Mouse (Mus musculus) Patski (cell line): ENCODE results near the gene Ctbp1. TPM values are rescaled to one million over a fixed set of nuclear protein-coding genes. Genes with fewer than 3 reads are reported as not detected.

Experiments
- ATAC-seq: fragments of 100-300 bp; one replicate; pipeline ENCODE4 v1.8.0; 2021
- CTCF ChIA-PET: fragments of 350-600 bp; sonication (Branson Sonifier 250); formaldehyde crosslinking; loops from one replicate; lab custom pipeline; 2022; ENCODE audit warnings: inconsistent platforms; lab: Charles Lee
- POLR2A ChIA-PET: fragments of 350-600 bp; sonication (Branson Sonifier 250); formaldehyde crosslinking; loops from one replicate; lab custom pipeline; 2022; ENCODE audit warnings: antibody characterized with exemption, inconsistent platforms; lab: Charles Lee
- DNase-seq: peaks from one replicate; pipeline ENCODE4 v3.0.0-alpha.2; 2011; ENCODE audit warnings: low read depth, low spot score
- H3K27me3 ChIP-seq: fragments of 371-371 bp; one replicate; pipeline ENCODE4 v1.5.1; 2021
- CTCF ChIP-seq: fragments of 100-300 bp; IDR thresholded peaks from one replicate; pipeline ENCODE4 v1.5.1; 2021
- in situ Hi-C: fragments of 300-500 bp; cut with MboI; formaldehyde crosslinking; loops from 3 replicates; pipeline ENCODE4 v1.11.1; 2018; ENCODE audit warnings: low pct_unique_long_range_greater_than_20kb, mixed read lengths
- polyA plus RNA-seq: library from polyadenylated mRNA; unstranded; gene quantifications from one replicate; pipeline ENCODE4 v1.2.3, GENCODE M21; 2021

Gene Ctbp1
- polyA plus RNA-seq, 1 experiment from 2014 or later, result 212 TPM

DNA sequence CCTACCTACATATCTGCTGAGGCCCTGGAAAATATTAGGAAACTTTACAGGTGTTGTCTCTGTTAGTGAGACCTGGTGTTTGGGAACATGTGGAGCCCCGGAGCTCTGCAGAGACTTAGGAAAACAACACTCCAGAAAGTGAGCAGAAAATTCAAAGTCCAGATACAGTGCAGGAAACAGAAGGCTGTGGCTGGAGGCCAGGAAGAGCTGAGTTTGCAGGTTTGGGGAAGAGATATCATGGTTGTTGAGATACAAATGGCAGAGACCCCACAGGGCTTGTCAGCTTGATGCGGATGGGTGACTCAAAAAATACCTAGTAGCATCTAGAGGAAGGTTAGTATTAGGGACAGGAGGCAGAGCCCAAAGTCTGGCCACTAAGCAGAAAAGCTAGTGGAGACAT is 2.5 kb upstream of the Ctbp1 start:
- POLR2A ChIA-PET, result interaction anchor here (2.9 kb wide), 1 partner anchor 101 kb away, joined by 10 read pairs; the partner anchor contains the start of gene Uvssa
- CTCF ChIA-PET, result interaction anchor here (0.8 to 11.9 kb wide), 9 partner anchors 9 to 243 kb away, joined by 3 to 70 read pairs (median 3); no protein-coding TSS in a partner anchor
- DNase-seq (no peak), ATAC-seq (no peak)
- H3K27me3 ChIP-seq, result no peaks in the 10 kb centered on the region
- TF ChIP-seq CTCF, result no peak
- in situ Hi-C loops, result no loop called here

DNA sequence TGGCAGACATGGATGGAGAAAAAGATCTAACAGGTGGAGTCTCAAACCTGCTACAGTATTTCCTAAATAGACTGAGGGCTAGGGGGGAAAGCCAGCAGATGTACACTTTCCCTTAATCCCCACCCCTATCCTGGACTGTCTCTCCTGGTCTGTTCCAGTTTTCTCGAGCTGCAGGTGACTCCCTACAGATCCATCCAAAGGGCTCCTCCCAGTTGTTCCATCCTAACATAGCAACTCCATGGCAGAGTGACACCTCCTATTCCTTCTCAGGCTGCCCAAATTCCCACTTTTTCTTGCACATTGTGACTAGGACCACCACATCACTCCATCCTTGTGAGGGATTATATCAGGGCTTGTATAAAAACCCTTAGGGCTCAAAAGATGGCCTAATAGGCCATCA is 960 bp upstream of the Ctbp1 start:
- CTCF ChIA-PET, result interaction anchor here (1.0 to 11.9 kb wide), 6 partner anchors 8 to 103 kb away, joined by 3 to 70 read pairs (median 6); partner anchors contain the start of gene Uvssa
- ATAC-seq (no peak), DNase-seq (no peak)
- TF ChIP-seq CTCF, result no peak
- in situ Hi-C loops, result no loop called here
- H3K27me3 ChIP-seq, result no peaks in the 10 kb centered on the region
- POLR2A ChIA-PET, result interaction anchor here (1.8 to 4.4 kb wide), 3 partner anchors 8 to 102 kb away, joined by 5 to 34 read pairs (median 11); partner anchors contain the start of gene Uvssa

DNA sequence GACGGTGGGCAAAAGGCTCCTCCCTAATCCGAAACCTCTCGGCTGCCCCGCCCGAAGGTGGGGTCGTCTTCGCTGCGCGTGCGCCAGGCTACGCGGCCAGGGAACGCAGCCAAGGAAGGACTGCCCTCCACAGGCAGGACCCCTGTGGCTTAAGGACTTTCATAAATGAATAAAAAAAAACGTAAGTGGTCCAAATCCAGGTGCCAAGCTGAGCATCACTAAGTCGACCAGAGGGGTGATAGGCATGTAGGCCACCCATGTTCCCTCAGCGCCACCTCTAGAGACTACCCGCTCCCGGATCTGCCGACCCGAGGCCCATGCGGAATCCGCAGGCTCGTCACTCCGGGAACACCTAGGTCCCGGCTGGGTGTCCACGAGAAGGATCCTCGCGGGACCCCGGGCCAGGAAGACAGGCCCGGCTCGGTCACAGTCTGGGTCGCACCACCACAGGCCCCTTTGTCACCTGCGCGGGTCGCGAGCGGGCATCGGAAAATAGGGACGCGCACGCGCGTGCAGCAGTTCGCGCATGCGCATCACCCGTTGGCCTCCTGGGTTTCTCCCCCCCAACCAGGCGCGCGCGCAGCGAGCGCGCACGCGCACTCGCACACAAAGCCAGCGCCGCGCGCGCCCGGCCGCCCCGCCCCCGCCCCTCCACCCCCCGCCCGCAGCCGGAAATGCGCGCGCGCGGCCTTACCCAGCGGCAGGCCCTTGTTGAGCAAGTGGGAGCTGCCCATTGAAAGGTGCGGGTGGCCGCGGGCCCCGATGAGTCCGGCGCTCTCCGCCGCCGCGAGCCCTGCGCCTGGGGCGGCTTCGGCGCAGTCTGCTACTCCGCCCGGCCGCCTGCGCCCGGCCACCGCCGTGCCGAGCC is 475 bp downstream of the Ctbp1 start:
- peak; percentile 33 for ATAC-seq
- POLR2A ChIA-PET, result interaction anchor here (0.7 to 4.4 kb wide), 6 partner anchors 10 to 104 kb away, joined by 3 to 34 read pairs (median 4); partner anchors contain the start of gene Uvssa
- DNase-seq, result peak; percentile 64
- no peaks in the 10 kb centered on the region for H3K27me3 ChIP-seq
- TF ChIP-seq CTCF, result no peak
- in situ Hi-C loops, result loop anchor here (5.0 kb wide), 1 partner anchor 103 kb away; the partner anchor contains the start of gene Uvssa
- CTCF ChIA-PET, result interaction anchor here (1.0 to 11.9 kb wide), 8 partner anchors 10 to 107 kb away, joined by 3 to 70 read pairs (median 4); partner anchors contain the start of gene Uvssa

GRCm38 (mm10) chr5:33273777-33274084 is 1.1 kb downstream of the Ctbp1 start:
- in situ Hi-C loops, result loop anchor here (5.0 kb wide), 1 partner anchor 104 kb away; the partner anchor contains the start of gene Uvssa
- CTCF ChIA-PET, result interaction anchor here (1.1 to 1.5 kb wide), 3 partner anchors 23 to 108 kb away, joined by 3 to 4 read pairs (median 3); no protein-coding TSS in a partner anchor
- no peak for ATAC-seq

GRCm38 (mm10) chr5:33272845-33273776 is 1.7 kb downstream of the Ctbp1 start:
- no peak for TF ChIP-seq CTCF
- ChIA-PET POLR2A (interaction anchor here (0.7 to 4.4 kb wide), 5 partner anchors 11 to 105 kb away, joined by 3 to 34 read pairs (median 3); partner anchors contain the start of gene Uvssa), CTCF (interaction anchor here (1.1 to 1.7 kb wide), 4 partner anchors 24 to 108 kb away, joined by 3 to 6 read pairs (median 4); partner anchors contain the start of gene Uvssa)
- in situ Hi-C loops, result loop anchor here (5.0 kb wide), 1 partner anchor 104 kb away; the partner anchor contains the start of gene Uvssa
- H3K27me3 ChIP-seq, result no peaks in the 10 kb centered on the region
- ATAC-seq (no peak), DNase-seq (no peak)

More at GRCm38 (mm10) chr5:33273777-33274084, 1.1 kb downstream of the Ctbp1 start:
- DNase-seq, result no peak
- POLR2A ChIA-PET, result interaction anchor here (0.7 to 4.4 kb wide), 5 partner anchors 10 to 104 kb away, joined by 3 to 34 read pairs (median 3); partner anchors contain the start of gene Uvssa
- no peak for TF ChIP-seq CTCF
- H3K27me3 ChIP-seq, result no peaks in the 10 kb centered on the region

GRCm38 (mm10) chr5:33272146-33272545 is 2.6 kb downstream of the Ctbp1 start:
- CTCF ChIA-PET, result interaction anchor here (1.3 to 3.2 kb wide), 4 partner anchors 19 to 106 kb away, joined by 3 to 21 read pairs (median 4); partner anchors contain the start of gene Uvssa
- DNase-seq (no peak), ATAC-seq (no peak)
- TF ChIP-seq CTCF, result no peak
- POLR2A ChIA-PET, result interaction anchor here (0.6 to 4.4 kb wide), 3 partner anchors 10 to 383 kb away, joined by 3 to 34 read pairs (median 6); partner anchors contain the start of gene Uvssa
- in situ Hi-C loops, result loop anchor here (5.0 kb wide), 1 partner anchor 105 kb away; the partner anchor contains the start of gene Uvssa
- H3K27me3 ChIP-seq, result no peaks in the 10 kb centered on the region

DNA sequence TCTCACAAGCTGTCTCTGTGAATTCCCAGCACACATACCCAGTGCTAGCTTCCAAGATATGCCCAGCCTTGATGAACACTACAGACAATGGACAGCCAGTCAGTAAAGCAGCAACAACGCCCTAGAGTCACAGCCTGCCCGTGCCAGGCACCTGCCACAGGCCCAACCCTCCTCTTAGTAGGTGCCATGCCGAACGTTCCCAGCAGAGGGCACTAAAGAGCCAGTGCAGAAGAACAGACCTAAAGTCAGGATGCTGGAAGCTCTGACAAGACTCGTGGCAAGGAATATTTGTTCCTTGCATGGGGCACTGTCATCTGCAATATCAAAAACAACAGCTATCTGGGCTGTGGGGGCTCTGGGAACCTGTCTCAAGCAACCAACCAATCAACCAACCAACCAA is 4.2 kb downstream of the Ctbp1 start:
- in situ Hi-C loops, result loop anchor here (5.0 kb wide), 1 partner anchor 107 kb away; the partner anchor contains the start of gene Uvssa
- DNase-seq (no peak), ATAC-seq (peak; percentile 17)
- no peaks in the 10 kb centered on the region for H3K27me3 ChIP-seq
- no peak for TF ChIP-seq CTCF
- POLR2A ChIA-PET, result interaction anchor here (1.3 kb wide), 1 partner anchor 9 kb away, joined by 4 read pairs; no protein-coding TSS in a partner anchor
- CTCF ChIA-PET, result interaction anchor here (0.7 to 3.2 kb wide), 16 partner anchors 9 to 123 kb away, joined by 3 to 21 read pairs (median 4); partner anchors contain the start of gene Uvssa

GRCm38 (mm10) chr5:33254416-33254815 is 20.4 kb downstream of the Ctbp1 start:
- in situ Hi-C loops, result no loop called here
- no peaks in the 10 kb centered on the region for H3K27me3 ChIP-seq
- TF ChIP-seq CTCF, result no peak
- ChIA-PET POLR2A (no interaction called here), CTCF (interaction anchor here (1.3 to 4.7 kb wide), 3 partner anchors 12 to 36 kb away, joined by 4 to 21 read pairs (median 4); partner anchors contain the start of gene Spon2)
- ATAC-seq (no peak), DNase-seq (no peak)

DNA sequence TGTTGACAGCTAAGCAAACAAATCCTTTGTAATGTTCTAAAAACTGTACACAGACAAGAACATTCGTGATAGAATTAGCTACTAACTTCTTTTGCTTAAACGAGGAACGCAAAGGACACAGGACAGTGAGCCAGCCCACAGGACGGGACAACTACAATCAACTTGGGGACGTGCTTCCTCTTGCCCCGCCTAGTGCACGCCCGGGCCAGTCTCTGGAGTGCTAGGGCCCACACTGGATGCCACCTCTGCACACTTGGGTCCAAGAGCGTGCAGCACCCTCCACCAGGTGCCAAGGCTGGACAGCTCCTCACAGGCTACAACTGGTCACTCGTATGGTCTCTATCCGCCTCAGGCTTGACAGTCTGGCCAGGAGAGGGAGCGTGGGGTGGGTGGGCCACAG is 26.6 kb downstream of the Ctbp1 start:
- CTCF ChIA-PET, result interaction anchor here (1.8 kb wide), 1 partner anchor 22 kb away, joined by 7 read pairs; no protein-coding TSS in a partner anchor

More for the DNA sequence above, 26.6 kb downstream of the Ctbp1 start:
- ATAC-seq, result no peak
- in situ Hi-C loops, result no loop called here
- no peak for DNase-seq
- POLR2A ChIA-PET, result no interaction called here
- no peak for TF ChIP-seq CTCF
- no peaks in the 10 kb centered on the region for H3K27me3 ChIP-seq
